Mouse (Mus musculus): ENCODE measurements around the gene Pum1.
"Not testable (repeated sequence)": the region's sequence is repeated elsewhere in the genome, so short reads cannot be mapped to it uniquely, and the experiment has no call there.

The Pum1 gene

DNA sequence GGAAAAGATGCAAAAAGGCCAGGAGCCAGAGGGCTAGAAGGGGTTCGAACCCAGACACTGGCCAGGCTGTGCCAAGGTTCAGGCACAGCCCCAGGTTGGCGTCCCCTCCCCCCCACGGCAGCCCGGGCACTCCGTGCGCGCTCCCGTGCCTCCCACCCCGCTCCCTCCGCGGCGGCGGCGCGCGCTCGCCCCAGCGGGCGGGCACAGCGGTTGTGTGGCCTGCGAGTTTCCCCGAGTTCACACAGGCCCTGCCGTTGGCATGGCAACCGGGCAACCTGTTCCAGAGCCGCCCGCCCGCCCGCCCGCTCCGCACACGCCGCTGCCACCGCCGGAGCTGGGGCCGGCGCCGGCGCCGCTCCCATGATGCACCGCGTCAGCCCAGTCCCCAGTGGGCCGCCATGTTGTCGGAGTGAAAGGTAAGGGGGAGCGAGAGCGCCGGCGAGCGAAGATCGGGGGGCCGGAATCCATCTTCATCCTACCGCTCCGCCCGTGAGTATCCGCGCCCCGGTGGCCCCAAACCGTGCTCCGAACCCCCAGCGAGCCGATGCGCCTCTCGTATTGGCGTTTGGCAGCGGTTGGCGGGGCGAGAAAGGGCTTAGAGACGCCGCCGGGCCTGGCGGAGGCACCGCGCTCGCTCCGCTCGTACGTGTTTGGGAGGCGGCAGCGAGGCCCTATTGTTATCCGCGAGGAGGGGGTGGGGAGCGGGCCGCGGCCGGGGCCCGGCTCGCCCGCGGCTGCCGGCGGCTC lies at the start of gene Pum1:
Pum1 (plus strand) TSS at position 343 of the 747 bp plus-strand sequence.
- DNase-seq, result peak; percentile 89

DNA sequence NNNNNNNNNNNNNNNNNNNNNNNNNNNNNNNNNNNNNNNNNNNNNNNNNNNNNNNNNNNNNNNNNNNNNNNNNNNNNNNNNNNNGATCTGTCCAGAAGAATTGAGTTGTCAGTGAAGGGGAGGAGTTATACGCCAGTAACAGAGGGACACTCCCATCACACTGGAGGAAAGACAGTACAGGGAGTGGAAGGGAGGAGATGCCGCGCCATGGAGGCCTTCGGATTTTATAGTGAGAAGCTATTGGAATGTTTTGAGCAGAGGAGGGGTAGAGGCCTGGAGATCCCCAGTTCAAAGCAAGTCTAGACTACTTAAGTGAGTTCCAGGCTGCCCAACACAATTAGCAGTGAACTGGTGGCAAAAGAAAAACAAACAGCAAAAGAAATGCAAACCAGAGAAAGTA lies 33.7 kb upstream of the Pum1 start:
- no peak for DNase-seq

DNA sequence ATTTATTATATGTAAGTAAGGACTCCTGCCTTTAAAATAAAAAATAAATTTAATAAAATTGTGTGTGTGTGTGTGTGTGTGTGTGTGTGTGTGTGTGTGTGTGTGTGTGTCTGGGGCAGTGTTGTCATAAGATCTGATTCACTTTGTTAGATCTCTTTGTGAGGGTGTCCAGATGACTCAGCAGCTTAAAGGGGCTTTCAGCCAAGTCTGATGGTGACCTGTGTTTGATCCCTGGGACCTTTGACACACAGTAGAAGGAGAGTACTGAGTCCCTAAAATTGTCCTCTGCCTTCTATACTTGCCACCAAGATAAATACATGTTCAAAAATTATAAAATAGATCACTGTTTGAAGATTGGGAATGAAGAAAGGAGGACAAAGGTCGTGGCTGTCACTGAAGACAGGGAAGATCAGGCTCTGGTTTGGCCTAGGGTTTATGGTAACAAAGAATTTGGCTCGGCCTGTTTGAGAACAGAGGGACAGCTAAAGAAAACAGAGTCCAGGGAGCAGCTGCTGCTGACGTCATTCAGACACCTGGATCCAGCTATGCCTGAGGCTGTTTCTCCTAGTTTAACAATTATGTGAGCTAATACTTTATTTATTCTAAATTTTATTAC lies 32.8 kb upstream of the Pum1 start:
- DNase-seq, result no peak

DNA sequence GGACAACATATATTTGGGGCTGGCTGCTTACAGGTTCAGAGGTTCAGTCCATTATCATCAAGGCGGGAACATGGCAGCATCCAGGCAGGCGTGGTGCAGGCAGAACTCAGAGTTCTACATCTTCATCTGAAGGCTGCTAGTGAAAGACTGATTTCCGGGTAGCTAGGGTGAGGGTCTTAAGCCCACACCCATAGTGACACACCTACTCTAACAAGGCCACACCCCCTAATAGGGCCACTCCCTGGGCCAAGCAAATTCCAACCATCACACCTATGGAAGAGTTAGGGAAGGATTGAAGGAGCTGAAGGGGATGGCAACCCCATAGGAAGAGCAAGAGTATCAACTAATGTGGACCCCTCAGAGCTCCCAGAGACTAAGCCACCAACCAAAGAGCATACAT lies 28.0 kb upstream of the Pum1 start:
- not testable (repeated sequence) for DNase-seq

DNA sequence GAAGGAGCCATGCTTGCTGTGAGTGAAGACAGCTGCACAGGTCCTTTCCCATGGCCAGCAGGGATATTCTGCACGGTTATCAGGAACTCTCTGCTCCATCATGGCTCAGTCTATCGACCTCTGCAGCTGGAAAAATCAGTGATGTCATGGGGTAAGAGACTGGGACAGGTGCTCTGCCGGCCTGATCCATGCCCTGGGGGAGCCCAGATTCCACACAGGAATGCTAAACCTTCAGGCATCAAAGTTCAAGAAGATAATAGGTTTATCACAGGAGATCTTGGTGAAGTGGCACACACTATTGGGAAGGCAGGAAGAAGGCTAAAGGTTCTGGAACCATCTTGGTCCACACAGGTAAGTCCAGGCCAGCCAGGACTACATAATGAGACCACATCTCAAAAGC lies 26.4 kb upstream of the Pum1 start:
- no peak for DNase-seq

DNA sequence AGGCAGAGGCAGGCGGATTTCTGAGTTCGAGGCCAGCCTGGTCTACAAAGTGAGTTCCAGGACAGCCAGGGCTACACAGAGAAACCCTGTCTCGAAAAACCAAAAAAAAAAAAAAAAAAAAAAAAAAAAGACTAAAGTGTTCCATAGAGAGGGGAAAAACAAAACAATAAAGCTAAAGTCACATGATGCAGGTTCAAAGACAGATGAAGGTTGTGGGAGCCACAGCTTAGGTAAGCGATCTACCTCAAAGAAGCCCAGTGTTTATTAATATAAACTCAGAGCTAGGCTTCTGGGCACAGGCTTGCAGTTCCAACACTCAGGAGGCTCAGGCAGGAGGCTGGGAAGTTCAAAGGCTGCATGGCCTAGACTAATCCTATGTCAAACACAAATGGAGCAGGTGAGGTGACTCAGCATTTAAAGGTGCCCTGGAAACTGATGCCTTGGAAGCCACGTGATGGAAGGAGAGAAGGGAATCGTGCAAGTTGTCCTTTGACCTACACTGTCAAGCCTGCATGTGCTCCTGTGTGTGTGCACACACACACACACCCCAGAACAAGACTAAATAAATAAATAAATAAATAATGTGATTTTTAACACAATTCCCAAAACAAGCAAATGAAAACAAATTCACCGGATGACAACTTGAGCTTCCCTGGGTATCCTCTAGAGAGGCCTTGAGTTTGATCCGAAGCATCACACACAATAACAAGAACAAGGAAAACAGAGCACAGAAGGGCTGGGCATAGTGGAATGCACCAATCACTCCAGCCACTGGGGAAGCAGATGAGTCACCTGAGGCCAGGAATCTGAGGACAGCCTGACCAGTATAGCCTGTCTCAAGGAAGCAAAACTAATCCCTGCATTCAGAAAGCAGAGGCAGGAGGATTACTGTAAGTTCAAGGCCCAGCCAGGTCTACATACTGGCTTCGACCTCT lies 25.4 kb upstream of the Pum1 start:
- no peak for DNase-seq

DNA sequence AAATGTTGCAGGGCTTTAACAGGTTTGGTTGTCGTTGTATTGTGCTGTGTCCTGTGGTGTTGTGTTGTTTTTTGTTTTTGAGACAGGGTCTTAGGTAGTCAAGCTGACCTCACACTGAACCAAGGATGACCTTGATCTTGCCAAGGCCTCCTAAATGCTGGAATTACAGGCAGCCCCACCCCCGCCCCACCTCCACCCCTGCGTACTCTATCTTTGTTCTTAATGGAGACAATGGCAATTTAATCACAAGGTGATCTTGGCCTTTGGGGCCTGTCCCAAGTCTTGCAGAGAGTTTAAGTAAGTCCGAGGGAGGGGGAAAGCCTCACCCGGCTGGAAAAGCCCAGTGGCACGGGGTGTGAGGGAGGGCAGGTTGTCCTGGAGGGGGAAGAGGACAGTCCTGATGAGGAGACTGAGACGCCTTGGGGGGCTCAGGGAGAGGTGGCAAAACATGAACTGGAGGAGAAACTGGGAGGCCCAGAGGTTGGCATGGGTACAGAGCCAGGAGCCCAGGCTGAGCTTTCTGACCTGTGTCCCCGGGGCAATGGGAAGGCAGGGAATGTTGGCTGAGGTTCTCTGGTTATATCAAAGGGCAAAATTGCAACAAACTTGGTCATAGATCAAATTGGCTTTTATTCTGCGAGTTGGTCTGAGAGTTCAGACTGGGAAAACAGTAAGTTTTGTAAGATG lies 22.9 kb upstream of the Pum1 start:
- no peak for DNase-seq

DNA sequence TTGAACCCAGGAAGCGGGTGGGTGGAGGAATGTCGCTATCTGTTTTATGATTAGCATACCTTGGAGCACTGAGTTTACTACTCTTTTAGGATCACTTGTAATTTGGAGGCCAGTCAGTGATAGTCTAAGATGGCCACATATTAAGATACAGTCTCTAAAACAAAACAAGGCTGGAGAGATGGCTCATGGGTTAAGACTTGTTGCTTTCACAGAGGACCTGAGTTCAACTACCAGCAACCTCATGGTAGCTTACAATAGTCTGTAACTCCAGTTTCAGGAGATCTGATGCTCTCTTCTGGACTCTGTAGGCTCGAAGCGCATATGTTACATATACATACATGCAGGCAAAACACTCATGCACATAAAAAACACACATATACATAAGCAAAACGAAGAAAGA lies 20.7 kb upstream of the Pum1 start:
- no peak for DNase-seq

DNA sequence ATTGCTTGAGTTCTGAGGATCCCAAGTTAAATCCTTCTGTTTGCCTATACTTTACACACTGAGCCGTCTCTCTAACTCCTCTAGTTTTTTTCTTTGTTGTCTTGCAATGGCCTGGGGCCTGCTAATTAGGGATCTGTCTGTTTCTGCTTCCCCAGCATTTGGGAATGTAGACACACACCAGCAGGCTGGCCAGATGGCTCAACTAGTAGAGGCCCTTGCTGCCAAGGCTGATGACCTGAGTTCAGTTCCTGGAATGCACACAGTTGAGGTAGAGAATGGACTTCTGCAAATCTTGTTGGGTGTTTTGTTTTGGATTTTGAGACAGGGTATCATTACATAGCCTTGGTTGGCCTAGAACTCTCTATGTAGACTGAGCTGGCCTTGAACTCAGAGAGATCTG lies 17.7 kb upstream of the Pum1 start:
- no peak for DNase-seq

DNA sequence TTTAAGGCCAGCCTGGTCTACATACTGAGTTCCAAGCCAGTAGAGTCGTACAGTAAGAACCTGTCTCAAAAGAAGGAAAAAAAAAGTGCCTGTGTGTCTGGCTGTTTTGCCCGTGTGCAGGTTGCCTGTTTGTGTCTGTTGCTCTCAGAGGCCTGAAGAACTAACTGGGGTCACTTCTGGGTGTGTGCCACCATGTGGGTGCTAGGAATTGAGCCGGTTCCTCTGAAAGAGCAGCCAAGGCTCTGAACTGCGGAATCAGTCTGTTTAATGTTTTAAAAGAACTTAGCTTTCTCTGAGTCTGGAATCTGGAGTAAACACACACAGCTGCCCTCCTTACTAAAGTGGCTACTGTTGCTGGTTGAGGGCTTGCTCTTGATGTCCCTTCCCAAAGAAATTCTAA lies 11.8 kb upstream of the Pum1 start:
- DNase-seq, result no peak

DNA sequence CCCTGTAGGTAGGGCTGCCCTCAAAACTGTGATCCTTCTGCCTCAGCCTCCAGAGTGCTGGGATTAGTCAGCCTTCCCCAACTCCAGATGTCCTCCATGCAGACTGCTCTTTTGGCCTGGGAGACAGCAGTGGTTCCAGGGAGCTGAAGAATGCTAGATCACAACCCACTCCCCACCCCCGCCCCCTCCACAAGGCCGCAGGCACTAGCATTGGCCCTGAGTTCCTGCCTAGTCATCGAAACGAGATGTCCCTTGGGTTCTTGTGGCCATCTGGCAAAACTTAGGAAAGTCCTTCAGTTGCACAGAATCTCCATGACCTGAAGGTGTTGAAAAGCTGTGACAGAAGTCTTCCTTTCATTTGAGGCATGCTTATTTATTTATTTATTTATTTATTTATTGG lies 10.6 kb upstream of the Pum1 start:
- no peak for DNase-seq

DNA sequence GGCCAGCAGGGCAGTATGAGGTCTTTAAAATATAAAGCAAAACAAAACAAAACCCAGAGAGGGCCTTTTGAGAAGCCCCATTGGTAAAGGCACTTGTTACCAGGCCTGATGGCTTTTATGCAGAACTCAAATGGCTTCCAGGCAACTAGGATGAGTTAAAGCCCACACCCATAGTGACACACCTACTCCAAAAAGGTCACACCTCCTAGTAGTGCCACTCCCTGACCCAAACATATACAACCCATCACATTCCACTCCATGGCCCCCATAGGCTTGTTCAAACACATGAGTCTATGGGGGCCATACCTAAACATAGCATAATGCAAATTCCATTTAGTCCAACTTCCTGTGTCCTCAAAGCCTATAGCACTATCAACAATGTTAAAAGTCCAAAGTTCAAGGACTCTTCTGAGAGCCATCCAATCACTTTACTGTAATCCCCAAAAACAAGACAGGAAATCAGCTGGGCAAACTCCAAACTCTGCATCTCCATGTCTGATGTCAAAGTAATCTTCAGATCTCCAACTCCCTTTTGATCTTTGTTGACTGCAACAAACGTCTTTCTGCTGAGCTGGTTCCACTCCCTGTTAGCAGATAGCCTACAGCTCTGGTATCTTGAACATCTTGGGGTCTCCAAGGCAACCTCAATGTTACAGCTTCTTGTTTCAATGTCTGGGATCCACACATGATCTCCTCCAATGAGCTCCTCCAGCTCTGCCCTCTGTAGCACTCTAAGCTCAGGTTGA lies 5.1 kb upstream of the Pum1 start:
- DNase-seq, result no peak

DNA sequence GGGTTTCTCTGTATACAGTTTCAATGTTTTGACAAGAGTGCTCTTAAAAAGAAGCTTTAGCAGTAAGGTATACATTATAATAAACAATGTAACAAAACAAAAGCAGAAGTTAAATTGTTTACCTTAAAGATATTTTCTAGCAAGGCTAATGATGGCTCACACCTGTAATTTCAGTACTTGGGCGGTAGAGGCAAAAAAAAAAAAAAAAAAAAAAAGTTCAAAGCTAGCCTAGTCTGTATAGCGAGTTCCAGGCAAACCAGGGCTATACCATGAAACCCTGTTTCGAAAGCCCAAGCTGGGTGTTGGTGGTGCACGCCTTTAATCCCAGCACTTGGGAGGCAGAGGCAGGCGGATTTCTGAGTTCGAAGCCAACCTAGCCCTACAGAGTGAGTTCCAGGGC lies 3.7 kb upstream of the Pum1 start:
- no peak for DNase-seq

DNA sequence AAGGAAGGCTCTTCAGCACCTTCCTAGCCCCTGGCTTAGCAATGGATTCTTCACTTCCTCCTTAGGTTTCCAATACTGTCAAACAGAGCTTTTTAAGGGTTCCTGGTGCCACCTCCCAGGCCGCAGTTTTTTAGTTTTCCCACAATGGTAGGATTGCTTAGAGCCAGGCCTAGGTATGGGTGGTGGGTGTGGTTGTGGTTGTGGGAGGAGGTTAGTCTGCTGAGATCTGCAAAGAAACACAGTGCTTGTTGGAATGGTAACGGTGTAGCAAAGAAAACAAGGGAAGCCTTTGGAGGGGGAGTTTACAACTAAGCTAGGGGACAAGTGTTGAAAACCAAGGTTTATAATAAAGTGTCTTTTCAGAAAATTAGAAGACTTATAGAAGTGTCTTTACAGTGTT lies 3.0 kb upstream of the Pum1 start:
- no peak for DNase-seq

DNA sequence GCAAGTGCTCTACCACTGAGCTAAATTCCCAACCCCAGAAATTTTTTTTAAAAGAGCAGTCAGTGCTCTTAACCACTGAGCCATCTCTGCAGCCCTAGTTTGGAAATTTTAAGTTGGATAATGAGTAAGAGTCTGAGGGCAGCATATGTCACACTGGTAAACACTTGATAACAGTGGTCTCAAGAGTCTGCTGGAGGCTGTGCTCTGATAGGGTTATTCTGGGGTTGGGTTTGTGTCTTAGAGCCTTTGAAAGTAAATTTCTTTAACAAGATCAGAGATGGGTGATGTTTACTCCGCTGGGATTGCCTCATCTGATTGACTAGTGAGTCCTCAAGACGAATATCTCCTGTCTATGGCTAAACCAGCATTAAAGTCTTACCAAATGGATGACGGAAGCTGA lies 2.0 kb upstream of the Pum1 start:
- DNase-seq, result no peak

DNA sequence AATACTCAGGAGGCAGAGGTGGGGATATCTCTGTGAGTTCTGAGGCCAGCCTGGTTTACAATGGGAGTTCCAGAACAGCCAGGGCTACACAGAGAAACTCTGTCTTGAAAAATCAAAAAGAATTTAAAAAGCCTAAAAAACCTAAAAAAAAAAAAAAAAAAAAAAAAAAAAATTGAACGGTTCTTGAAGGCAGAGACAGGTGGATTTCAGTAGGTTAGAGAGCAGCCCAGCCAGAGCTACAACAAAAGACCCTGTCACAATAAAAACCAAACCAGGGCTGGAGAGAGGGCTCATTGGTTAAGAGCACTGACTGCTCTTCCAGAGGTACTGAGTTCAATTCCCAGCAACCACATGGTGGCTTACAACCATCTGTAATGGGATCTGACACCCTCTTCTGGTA lies 816 bp upstream of the Pum1 start:
- DNase-seq, result not testable (repeated sequence)

DNA sequence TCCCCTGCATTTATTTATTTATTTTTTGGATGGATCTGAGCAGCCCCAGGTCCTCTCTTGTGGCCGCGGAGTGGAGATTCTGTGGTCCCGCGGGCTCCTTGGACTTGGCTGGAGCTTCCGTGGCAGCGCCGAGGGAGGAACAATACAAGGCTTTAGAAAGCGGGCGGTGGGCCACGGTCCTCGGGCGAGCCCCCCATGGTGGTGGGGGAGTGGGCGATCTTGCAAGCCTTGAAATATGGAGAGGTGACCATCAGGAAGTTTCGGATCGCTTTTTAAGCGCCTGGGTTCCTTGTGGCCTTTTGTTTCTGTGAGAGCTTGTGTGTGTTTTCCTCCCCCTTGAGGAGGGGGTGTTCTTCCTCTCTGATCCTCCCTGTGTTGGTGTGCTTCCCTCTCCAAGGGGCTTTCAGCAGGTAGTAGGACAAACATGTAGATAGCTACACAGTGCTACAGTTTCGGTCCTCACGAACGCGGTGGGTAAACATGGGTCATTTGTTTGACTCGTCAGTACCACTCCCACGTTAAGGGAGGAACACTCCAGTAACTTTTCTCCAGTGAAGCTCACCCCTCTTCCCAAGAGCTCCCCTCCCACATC lies 785 bp downstream of the Pum1 start:
- peak; percentile 41 for DNase-seq

DNA sequence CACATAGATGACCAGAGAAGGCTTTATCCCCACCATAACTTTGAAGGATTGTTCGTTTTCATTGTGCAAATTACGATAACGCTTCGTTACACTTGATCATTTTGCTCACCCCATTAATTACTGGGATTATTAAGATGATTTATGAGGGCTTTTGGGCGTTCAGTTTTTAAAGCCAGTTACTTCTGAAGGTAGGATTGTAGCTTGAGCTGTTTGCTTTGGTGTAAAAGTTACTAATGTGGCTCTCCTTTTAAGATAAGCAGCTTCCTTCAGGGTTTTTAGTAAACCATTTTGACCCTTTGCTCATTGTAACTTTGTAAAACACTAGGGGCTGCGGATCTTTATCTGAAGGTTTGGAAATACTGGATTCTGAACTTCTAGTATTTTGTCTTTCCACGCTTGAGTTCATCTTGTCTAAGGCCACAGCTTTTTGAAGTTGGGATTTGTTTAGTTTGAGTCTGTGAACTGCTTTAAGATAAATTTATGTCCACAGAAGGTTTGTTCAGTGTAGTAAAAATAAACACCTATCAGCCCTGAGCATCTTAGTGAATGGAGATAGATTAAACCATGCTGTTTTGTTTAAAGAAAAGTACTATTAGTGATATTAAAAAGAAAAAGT lies 1.4 kb downstream of the Pum1 start:
- DNase-seq, result no peak

DNA sequence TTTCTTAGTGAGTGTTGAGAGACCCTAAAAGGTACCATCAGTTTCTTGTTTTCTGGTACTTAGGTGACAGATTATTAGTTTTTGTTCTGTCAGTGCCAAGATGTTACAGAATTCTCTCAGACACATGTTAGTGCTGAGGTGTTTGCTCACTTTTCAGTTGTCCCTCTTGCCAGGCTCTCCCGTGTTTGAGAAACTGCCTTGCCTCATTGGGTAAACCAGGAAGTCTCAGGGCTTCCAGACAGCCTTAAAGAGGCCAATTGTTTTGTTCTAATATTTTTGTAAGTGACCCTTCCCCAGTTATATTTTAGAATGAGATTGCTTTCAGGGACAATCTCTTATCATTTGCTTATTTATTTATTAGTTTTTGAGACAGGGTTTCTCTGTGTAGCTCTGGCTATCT lies 2.1 kb downstream of the Pum1 start:
- no peak for DNase-seq

DNA sequence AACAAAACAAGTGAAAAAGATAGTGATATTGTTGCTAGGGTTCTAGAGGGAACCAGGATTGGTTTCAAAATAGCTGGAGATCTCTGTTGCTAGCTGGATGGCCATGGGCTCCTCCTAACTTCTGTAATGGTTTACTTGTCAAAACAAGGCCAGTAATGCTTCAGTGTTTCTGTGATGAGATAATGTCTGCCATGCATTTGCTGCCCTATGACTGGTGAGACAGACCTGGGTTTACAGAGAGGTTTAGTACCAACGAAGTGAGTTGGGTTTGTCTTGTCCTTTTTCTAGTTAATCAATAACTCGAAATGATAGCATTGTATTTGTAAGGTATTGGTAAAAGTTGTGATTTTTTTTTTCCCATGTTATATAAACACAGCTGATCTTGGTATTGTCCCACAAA lies 4.6 kb downstream of the Pum1 start:
- no peak for DNase-seq

DNA sequence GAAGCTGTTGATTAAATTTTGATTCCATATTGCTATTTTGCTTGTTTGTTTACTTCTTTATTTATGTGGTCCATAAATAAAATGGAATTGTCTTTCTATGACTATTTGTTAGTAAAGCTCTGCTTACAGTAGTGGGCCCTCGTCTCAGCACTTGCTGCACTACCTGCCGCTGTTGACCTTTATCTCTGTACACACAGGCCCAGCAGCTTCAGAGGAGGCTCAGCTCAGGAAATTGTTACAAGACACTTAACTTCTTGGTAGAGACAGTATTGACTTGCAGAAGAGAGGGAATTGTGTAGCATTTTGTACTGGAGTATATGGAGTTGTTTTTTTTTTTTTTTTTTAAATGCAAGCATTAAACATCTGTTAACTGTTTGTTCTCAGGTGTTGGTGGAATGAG lies 5.4 kb downstream of the Pum1 start:
- no peak for DNase-seq

DNA sequence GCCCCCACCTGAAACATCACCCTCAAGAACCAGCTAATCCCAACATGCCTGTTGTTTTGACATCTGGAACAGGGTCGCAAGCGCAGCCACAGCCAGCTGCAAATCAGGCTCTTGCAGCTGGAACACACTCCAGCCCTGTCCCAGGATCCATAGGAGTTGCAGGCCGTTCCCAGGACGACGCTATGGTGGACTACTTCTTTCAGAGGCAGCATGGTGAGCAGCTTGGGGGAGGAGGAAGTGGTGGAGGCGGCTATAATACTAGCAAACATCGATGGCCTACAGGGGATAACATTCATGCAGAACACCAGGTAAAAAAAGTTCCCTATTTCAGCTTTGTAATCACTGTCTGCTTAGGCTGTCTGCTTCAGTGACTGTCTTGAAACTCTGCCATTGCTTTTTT lies 5.9 kb downstream of the Pum1 start:
- DNase-seq, result no peak
